13 mouse cellular contexts compared by ENCODE assay signal in the genomic region with DNA sequence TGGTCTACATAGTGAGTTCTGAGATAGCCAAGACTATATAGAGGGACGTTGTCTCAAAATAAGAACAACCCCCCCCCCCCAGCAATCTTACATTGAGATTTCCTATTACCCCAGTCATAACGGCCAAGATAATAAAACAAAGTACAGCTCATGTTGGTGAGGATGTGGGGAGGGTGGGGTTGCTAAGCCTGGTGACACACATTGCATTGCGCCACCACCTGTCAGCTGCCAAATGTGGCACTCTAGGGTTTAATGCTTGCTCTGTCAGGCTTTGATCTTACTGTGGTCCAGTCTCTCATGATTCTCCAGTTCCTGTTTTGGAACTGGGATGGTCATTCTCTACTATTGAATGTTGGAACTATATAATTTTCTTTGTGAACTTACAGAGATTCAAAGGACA. TPM values are rescaled to one million over a fixed set of nuclear protein-coding genes. Genes with fewer than 3 reads are reported as not detected.
A peak's percentile ranks its signal among the peaks of the same experiment; 100 is the strongest.
DNase-seq lines count a peak whose midpoint lies in the region; ATAC-seq and TF ChIP-seq lines count a peak whose summit lies in the region.
"Had no signal": no experiment of that assay in that cellular context is flagged by ENCODE, and none has a peak within 500 bp of the region (broad histone marks: within the 10 kb centered on the region; RNA-seq: fewer than 3 reads in every experiment).

No protein-coding gene starts in this region.

- TF ChIP-seq POLR2A in heart, adult 2 months (IDR thresholded peaks at IDR 0.05; ENCODE audit: insufficient read depth, low read depth, low read length): no peak
- TF ChIP-seq POLR2A in kidney, adult 2 months (IDR thresholded peaks at IDR 0.05; ENCODE audit: low read depth, low read length): no peak

- intact Hi-C loops in heart, adult 2 months (cut with DNase I): no loop called here

- H3K9ac ChIP-seq in heart, adult 2 months (ENCODE audit: low read depth, low read length): no peak overlapping the region
- H3K9ac ChIP-seq in lung, postnatal 0 days (replicated peaks; ENCODE audit: low read depth): no peak overlapping the region
- H3K9ac ChIP-seq: hindbrain, embryonic 13.5 days; limb, embryonic 12.5 days had no signal

- H3K4me1 ChIP-seq in heart, adult 2 months (ENCODE audit: control insufficient read depth, insufficient read depth, low read length): no peaks in the 10 kb centered on the region
- no peaks in the 10 kb centered on the region for H3K4me1 ChIP-seq in lung, postnatal 0 days (ENCODE audit: insufficient read depth, low read depth, low read length)
- no peaks in the 10 kb centered on the region for H3K4me1 ChIP-seq in kidney, adult 2 months (ENCODE audit: control insufficient read depth, insufficient read depth, low read length)
- H3K4me1 ChIP-seq: hindbrain, embryonic 13.5 days; limb, embryonic 12.5 days had no signal

- ATAC-seq in lung, postnatal 0 days: peak; percentile 52; the same call in 1 of the 2 replicates

- DNase-seq in heart, adult 11 months: peak; percentile 91
- no peak for DNase-seq in heart, adult 2 months
- peak; percentile 49 to 64 for DNase-seq in adrenal gland, postnatal 36 days
- DNase-seq in lung, postnatal 0 days (ENCODE audit: low spot score): peak; percentile 62
- DNase-seq in splenic B cell, adult 2 months (ENCODE audit: low read depth, low spot score): peak; percentile 8
- DNase-seq in kidney, adult 2 months: no peak
- DNase-seq in left cerebral cortex, adult 18-20 months (ENCODE audit: low spot score in 2 of 2): no peak
- no peak for DNase-seq in kidney, adult 11 months
- DNase-seq: embryo, embryonic 11 days; gastrocnemius, postnatal 25 days had no signal

- no peak overlapping the region for H3K4me2 ChIP-seq in lung, postnatal 0 days (replicated peaks; ENCODE audit: low read depth, low read length)
- H3K4me2 ChIP-seq: hindbrain, embryonic 13.5 days; limb, embryonic 12.5 days had no signal

- H3K27ac ChIP-seq in heart, adult 2 months: no peak overlapping the region
- no peak overlapping the region for H3K27ac ChIP-seq in lung, postnatal 0 days (ENCODE audit: low read length)
- no peak overlapping the region for H3K27ac ChIP-seq in kidney, adult 2 months (ENCODE audit: insufficient read depth, low read depth, low read length)
- H3K27ac ChIP-seq: hindbrain, embryonic 13.5 days; layer of hippocampus, adult 2 months; limb, embryonic 12.5 days had no signal

- H3K9me3 ChIP-seq in lung, postnatal 0 days (ENCODE audit: low read length): no peaks in the 10 kb centered on the region
- H3K9me3 ChIP-seq: hindbrain, embryonic 13.5 days; limb, embryonic 12.5 days had no signal

- no peak for TF ChIP-seq EP300 in heart, adult 2 months (IDR thresholded peaks at IDR 0.05; ENCODE audit: insufficient read depth, low read depth, low read length)
- no peak for TF ChIP-seq EP300 in lung, postnatal 0 days (IDR thresholded peaks at IDR 0.05)

- WGBS in heart, adult 2 months: 78% methylated on average over 3 of the region's 3 CpGs
- WGBS in lung, postnatal 0 days: 65% methylated on average over 3 of the region's 3 CpGs
- WGBS in kidney, adult 2 months: 79% methylated on average over 3 of the region's 3 CpGs

- H3K36me3 ChIP-seq in heart, adult 2 months (ENCODE audit: control insufficient read depth, insufficient read depth, low read length): no peaks in the 10 kb centered on the region
- no peaks in the 10 kb centered on the region for H3K36me3 ChIP-seq in lung, postnatal 0 days (ENCODE audit: insufficient read depth, low read length)
- no peaks in the 10 kb centered on the region for H3K36me3 ChIP-seq in splenic B cell, adult 2 months (ENCODE audit: control insufficient read depth, insufficient read depth, low read length, poor library complexity, severe bottlenecking)
- H3K36me3 ChIP-seq in kidney, adult 2 months (ENCODE audit: control insufficient read depth, insufficient read depth, low read length): no peaks in the 10 kb centered on the region
- H3K36me3 ChIP-seq: hindbrain, embryonic 13.5 days; limb, embryonic 12.5 days had no signal

- no peaks in the 10 kb centered on the region for H3K27me3 ChIP-seq in heart, adult 2 months (ENCODE audit: control insufficient read depth, insufficient read depth, low read length)
- H3K27me3 ChIP-seq in lung, postnatal 0 days (replicated peaks; ENCODE audit: insufficient read depth, low read length): no peaks in the 10 kb centered on the region
- H3K27me3 ChIP-seq in splenic B cell, adult 2 months (ENCODE audit: control insufficient read depth, insufficient read depth, low read length, poor library complexity, severe bottlenecking): no peaks in the 10 kb centered on the region
- H3K27me3 ChIP-seq in kidney, adult 2 months (replicated peaks; ENCODE audit: control insufficient read depth, insufficient read depth, low read length): no peaks in the 10 kb centered on the region
- H3K27me3 ChIP-seq: hindbrain, embryonic 13.5 days; limb, embryonic 12.5 days had no signal

- no peak overlapping the region for H3K4me3 ChIP-seq in heart, adult 2 months
- no peak overlapping the region for H3K4me3 ChIP-seq in lung, postnatal 0 days (ENCODE audit: low read depth, low read length)
- no peak overlapping the region for H3K4me3 ChIP-seq in kidney, adult 2 months (ENCODE audit: insufficient read depth, low read depth, low read length)
- H3K4me3 ChIP-seq: hindbrain, embryonic 13.5 days; layer of hippocampus, adult 2 months; limb, embryonic 12.5 days had no signal

- H3K79me2 ChIP-seq in heart, adult 2 months (replicated peaks; ENCODE audit: control insufficient read depth, insufficient read depth, low read length): no peaks in the 10 kb centered on the region

- TF ChIP-seq CTCF in heart, adult 2 months (IDR thresholded peaks at IDR 0.05): no peak
- peak; percentile 30; the same call in 1 of the 2 replicates for TF ChIP-seq CTCF in lung, postnatal 0 days (IDR thresholded peaks at IDR 0.05)
- TF ChIP-seq CTCF in kidney, adult 2 months (conservative IDR thresholded peaks at IDR 0.05; ENCODE audit: insufficient read depth, insufficient read length, low read depth, low read length): no peak

RNA-seq across cellular contexts. Expression of gene Tmem230, which starts 43.8 kb away (rescaled TPM):
- total RNA-seq in heart, adult 2 months (2021): 10 to 100 TPM; 23.1 to 23.3 TPM
- polyA plus RNA-seq in heart, adult 2 months (2012; rRNA removed): 28.0 and 43.2 TPM in 2 replicates
- total RNA-seq in adrenal gland, postnatal 36 days (2021): 10 to 100 TPM; 42.7 to 48.1 TPM
- polyA plus RNA-seq in lung, postnatal 0 days (2015; fragmentation: Nextera tagmentation; extraction: Ambion mirVana): 39.6 and 41.7 TPM in 2 replicates
- polyA plus RNA-seq in kidney, adult 2 months (2012; rRNA removed): 42.7 and 57.5 TPM in 2 replicates
- 10 to 100 TPM; 33.7 to 36.4 TPM for total RNA-seq in left cerebral cortex, adult 18-20 months (2021)

RNA-seq across cellular contexts. Expression of gene Pcna, which starts 49.3 kb away (rescaled TPM):
- 10 to 100 TPM; 36.5 to 39.9 TPM for total RNA-seq in heart, adult 2 months (2021)
- 25.9 and 35.8 TPM in 2 replicates for polyA plus RNA-seq in heart, adult 2 months (2012; rRNA removed)
- total RNA-seq in adrenal gland, postnatal 36 days (2021): 100 to 1,000 TPM in 1 of 2 experiments, 10 to 100 TPM in 1; 96.5 to 111 TPM
- 74.7 and 76.4 TPM in 2 replicates for polyA plus RNA-seq in lung, postnatal 0 days (2015; fragmentation: Nextera tagmentation; extraction: Ambion mirVana)
- 35.9 and 38.2 TPM in 2 replicates for polyA plus RNA-seq in kidney, adult 2 months (2012; rRNA removed)
- total RNA-seq in left cerebral cortex, adult 18-20 months (2021): 10 to 100 TPM; 45.8 to 48.0 TPM

RNA-seq across cellular contexts. Expression of gene Slc23a2, which starts 58.9 kb away (rescaled TPM):
- total RNA-seq in heart, adult 2 months (2021): 10 to 100 TPM; 11.8 to 15.6 TPM
- polyA plus RNA-seq in heart, adult 2 months (2012; rRNA removed): 11.2 and 19.3 TPM in 2 replicates
- 100 to 1,000 TPM in 1 of 2 experiments, 10 to 100 TPM in 1; 85.9 to 282 TPM for total RNA-seq in adrenal gland, postnatal 36 days (2021)
- polyA plus RNA-seq in lung, postnatal 0 days (2015; fragmentation: Nextera tagmentation; extraction: Ambion mirVana): 26.6 and 35.8 TPM in 2 replicates
- 15.3 and 15.7 TPM in 2 replicates for polyA plus RNA-seq in kidney, adult 2 months (2012; rRNA removed)
- total RNA-seq in left cerebral cortex, adult 18-20 months (2021): 100 to 1,000 TPM; 137 to 143 TPM

RNA-seq across cellular contexts. Expression of gene Cds2, which starts 59.2 kb away (rescaled TPM):
- 10 to 100 TPM; 75.4 to 90.4 TPM for total RNA-seq in heart, adult 2 months (2021)
- 48.0 and 85.1 TPM in 2 replicates for polyA plus RNA-seq in heart, adult 2 months (2012; rRNA removed)
- 10 to 100 TPM; 71.2 to 73.3 TPM for total RNA-seq in adrenal gland, postnatal 36 days (2021)
- 32.3 and 37.0 TPM in 2 replicates for polyA plus RNA-seq in lung, postnatal 0 days (2015; fragmentation: Nextera tagmentation; extraction: Ambion mirVana)
- polyA plus RNA-seq in kidney, adult 2 months (2012; rRNA removed): 47.3 and 48.1 TPM in 2 replicates
- 100 to 1,000 TPM; 251 to 285 TPM for total RNA-seq in left cerebral cortex, adult 18-20 months (2021)

Comparison
In these comparisons a context has a peak if more than half of its experiments do, and no peak if none do; other contexts are left out.
1. DNase-seq: peak in heart, adult 11 months (single experiment), adrenal gland, postnatal 36 days (2 of 2), lung, postnatal 0 days (single experiment) and splenic B cell, adult 2 months (single experiment); none in heart, adult 2 months (0 of 2), kidney, adult 2 months (single experiment), left cerebral cortex, adult 18-20 months (0 of 2) and kidney, adult 11 months (single experiment).
2. RNA of gene Slc23a2, which starts 58.9 kb away (total RNA-seq): 85.9 to 282 TPM in adrenal gland, postnatal 36 days and 137 to 143 TPM in left cerebral cortex, adult 18-20 months; 11.8 to 15.6 TPM in heart, adult 2 months; every median in the first group is over 4 times any median in the second.